Mouse (Mus musculus) intestine, embryonic 16.5 days (tissue): ENCODE data around the gene Il12a. TPM values are rescaled to one million over a fixed set of nuclear protein-coding genes. Genes with fewer than 3 reads are reported as not detected.
"Not testable (repeated sequence)": the region's sequence is repeated elsewhere in the genome, so short reads cannot be mapped to it uniquely, and the experiment has no call there.

Experiments used
- ATAC-seq: fragments of 200-750 bp; cut with Nextera tagmentation; 2 replicates; pipeline ENCODE4 v1.8.0; 2017; ENCODE audit warnings: moderate TSS enrichment, moderate library complexity
- H3K27ac ChIP-seq: fragments of 300-500 bp; sonication (generic); 2 replicates; pipeline ENCODE4 v1.5.1; 2014; ENCODE audit warnings: mild to moderate bottlenecking, low read length
- H3K27me3 ChIP-seq: fragments of 300-500 bp; sonication (generic); replicated peaks from 2 replicates; pipeline ENCODE4 v1.6.1; 2014; ENCODE audit warnings: low read length, control low read depth, mixed read lengths; ENCODE audit not compliant: control insufficient read depth, insufficient read depth
- H3K36me3 ChIP-seq: fragments of 300-500 bp; sonication (generic); 2 replicates; pipeline ENCODE4 v1.6.1; 2014; ENCODE audit warnings: low read length, control low read depth; ENCODE audit not compliant: control insufficient read depth, insufficient read depth
- H3K4me1 ChIP-seq: fragments of 300-500 bp; sonication (generic); 2 replicates; pipeline ENCODE4 v1.6.1; 2014; ENCODE audit warnings: low read length, control low read depth, mixed read lengths; ENCODE audit not compliant: control insufficient read depth, insufficient read depth
- H3K4me2 ChIP-seq: fragments of 300-500 bp; sonication (generic); 2 replicates; pipeline ENCODE4 v1.6.1; 2014; ENCODE audit warnings: low read depth, low read length, control low read depth
- H3K4me3 ChIP-seq: fragments of 300-500 bp; sonication (generic); 2 replicates; pipeline ENCODE4 v1.5.1; 2014; ENCODE audit warnings: mild to moderate bottlenecking, low read length
- H3K9ac ChIP-seq: fragments of 300-500 bp; sonication (generic); 2 replicates; pipeline ENCODE4 v1.6.1; 2014; ENCODE audit warnings: low read depth, low read length
- H3K9me3 ChIP-seq: fragments of 300-500 bp; sonication (generic); 2 replicates; pipeline ENCODE4 v1.6.1; 2016; ENCODE audit warnings: low read length, control low read depth; ENCODE audit not compliant: control insufficient read depth
- WGBS: fragments of 180-500 bp; shearing (Covaris S2); extraction: QIAGEN DNeasy Blood & Tissue Kit; methylation state at CpG from one replicate; pipeline ENCODE4 v1.1.7; 2014; 5-methylcytosine and 5-hydroxymethylcytosine counted together
- polyA plus RNA-seq: library from polyadenylated mRNA; unstranded; fragments of >200 nt; fragmentation: Nextera tagmentation; extraction: Ambion mirVana; gene quantifications from 2 replicates; pipeline ENCODE4 v1.2.1, GENCODE M21; 2015

Il12a gene
- polyA plus RNA-seq, 1 experiment from 2014 or later = not detected

- H3K36me3 ChIP-seq, H3K9me3 ChIP-seq, H3K9ac ChIP-seq, ATAC-seq, H3K27me3 ChIP-seq, H3K4me3 ChIP-seq, H3K4me2 ChIP-seq, H3K27ac ChIP-seq, H3K4me1 ChIP-seq: not testable (repeated sequence)
- 94% methylated on average over 4 of the region's 4 CpGs for WGBS
These were observed 55.8 kb downstream of the Il12a start for GRCm38 (mm10) chr3:68746282-68746681.

Other genes with a start within 250 kb of the Il12a start
- 0.43 and 0.66 TPM in 2 replicates for gene 1110032F04Rik, start 178.9 kb downstream of the Il12a start, polyA plus RNA-seq